Mouse (Mus musculus) ES-Bruce4 (cell line): ENCODE results near the gene Tnfsf9. TPM values are rescaled to one million over a fixed set of nuclear protein-coding genes. Genes with fewer than 3 reads are reported as not detected.

Source experiments
- H3K27ac ChIP-seq: 2 replicates; pipeline ENCODE4 v1.5.1; 2012; ENCODE audit warnings: low read length, inconsistent platforms; ENCODE audit not compliant: insufficient read depth
- H3K27me3 ChIP-seq: 2 replicates; pipeline ENCODE4 v1.6.1; 2012; ENCODE audit warnings: mild to moderate bottlenecking, low read length, inconsistent platforms; ENCODE audit not compliant: control insufficient read depth, poor library complexity, insufficient read depth, severe bottlenecking
- H3K36me3 ChIP-seq: 2 replicates; pipeline ENCODE4 v1.6.1; 2012; ENCODE audit warnings: inconsistent platforms, mild to moderate bottlenecking, low read length, moderate library complexity; ENCODE audit not compliant: control insufficient read depth, poor library complexity, insufficient read depth, severe bottlenecking
- H3K4me1 ChIP-seq: one replicate; pipeline ENCODE4 v1.8.1; 2011; ENCODE audit warnings: low read length; ENCODE audit not compliant: control insufficient read depth, insufficient read depth
- H3K4me3 ChIP-seq: 2 replicates; pipeline ENCODE4 v1.5.1; 2011; ENCODE audit warnings: low read depth, mild to moderate bottlenecking, low read length
- H3K9ac ChIP-seq: 2 replicates; pipeline ENCODE4 v1.6.1; 2012; ENCODE audit warnings: low read depth, mild to moderate bottlenecking, inconsistent platforms; ENCODE audit not compliant: poor library complexity, severe bottlenecking
- H3K9me3 ChIP-seq: replicated peaks from 2 replicates; pipeline ENCODE4 v1.6.1; 2012; ENCODE audit warnings: mild to moderate bottlenecking, low read length, inconsistent platforms; ENCODE audit not compliant: control insufficient read depth, poor library complexity, insufficient read depth, severe bottlenecking
- CTCF ChIP-seq: IDR thresholded peaks from one replicate; pipeline ENCODE4 v1.8.1; 2011; ENCODE audit warnings: low read depth, low read length
- EP300 ChIP-seq: IDR thresholded peaks from 2 replicates; pipeline ENCODE4 v1.6.1; 2011; ENCODE audit warnings: low read depth, low read length; ENCODE audit not compliant: insufficient read depth
- POLR2A ChIP-seq: IDR thresholded peaks from one replicate; pipeline ENCODE4 v1.8.1; 2011; ENCODE audit warnings: low read length; ENCODE audit not compliant: insufficient read depth
- polyA plus RNA-seq: library from polyadenylated mRNA; stranded (reverse); fragments of >200 nt; gene quantifications from 2 replicates; pipeline ENCODE4 v1.2.4, GENCODE M21; 2011; ENCODE audit warnings: low read depth; ENCODE audit not compliant: missing spikeins, insufficient read depth, insufficient read length

Gene Tnfsf9
- 8.1 and 9.1 TPM in 2 replicates for polyA plus RNA-seq

- Histone ChIP-seq H3K4me1 (no peaks in the 10 kb centered on the region), H3K4me3 (peak within 1 kb of the TSS; percentile 85), H3K27me3 (peaks cover 4% of the 10 kb centered on the region; the same call in 1 of the 2 replicates), H3K36me3 (no peaks in the 10 kb centered on the region), H3K9me3 (no peaks in the 10 kb centered on the region), H3K27ac (no peak within 1 kb of the TSS), H3K9ac (peak within 1 kb of the TSS; percentile 48)
- TF ChIP-seq EP300 = 0 out of 2 replicates have a peak, but pooled peaks have one; percentile 2
- no peak for TF ChIP-seq CTCF
- TF ChIP-seq POLR2A = peak; percentile 12
Observed at GRCm38 (mm10) chr17:57105181-57106034, at the start of gene Tnfsf9. Gene Tnfsf9, plus strand, starts transcription at chr17:57105325.

- Histone ChIP-seq H3K27ac (no peak overlapping the region), H3K36me3 (no peaks in the 10 kb centered on the region), H3K9ac (no peak overlapping the region), H3K4me1 (peaks cover 5% of the 10 kb centered on the region), H3K27me3 (no peaks in the 10 kb centered on the region), H3K4me3 (no peak overlapping the region), H3K9me3 (no peaks in the 10 kb centered on the region)
- TF ChIP-seq POLR2A = no peak
- no peak for TF ChIP-seq EP300
Observed at GRCm38 (mm10) chr17:57056246-57056645, 48.9 kb upstream of the Tnfsf9 start.

GRCm38 (mm10) chr17:57058891-57059485 is 46.1 kb upstream of the Tnfsf9 start, which contains the start of gene Crb3:
Gene Crb3, plus strand, starts transcription at chr17:57059105.
- no peaks in the 10 kb centered on the region for H3K27me3 ChIP-seq
- H3K36me3 ChIP-seq = no peaks in the 10 kb centered on the region
- H3K27ac ChIP-seq = no peak within 1 kb of the TSS
- H3K9ac ChIP-seq = peak within 1 kb of the TSS; percentile 39
- H3K9me3 ChIP-seq = no peaks in the 10 kb centered on the region
- no peak for TF ChIP-seq EP300
- TF ChIP-seq CTCF = no peak
- H3K4me1 ChIP-seq = peaks cover 7% of the 10 kb centered on the region
- peak within 1 kb of the TSS; percentile 67 for H3K4me3 ChIP-seq

GRCm38 (mm10) chr17:57059486-57059977 is 45.6 kb upstream of the Tnfsf9 start, which contains the start of gene Slc25a23:
Gene Slc25a23, minus strand, starts transcription at chr17:57059863.
- Histone ChIP-seq H3K9me3 (no peaks in the 10 kb centered on the region), H3K27ac (peak within 1 kb of the TSS; percentile 59; the same call in 1 of the 2 replicates), H3K4me1 (peaks cover 7% of the 10 kb centered on the region), H3K9ac (peak within 1 kb of the TSS; percentile 39), H3K36me3 (no peaks in the 10 kb centered on the region), H3K4me3 (peak within 1 kb of the TSS; percentile 67), H3K27me3 (no peaks in the 10 kb centered on the region)
- TF ChIP-seq CTCF (no peak), EP300 (no peak), POLR2A (no peak)

DNA sequence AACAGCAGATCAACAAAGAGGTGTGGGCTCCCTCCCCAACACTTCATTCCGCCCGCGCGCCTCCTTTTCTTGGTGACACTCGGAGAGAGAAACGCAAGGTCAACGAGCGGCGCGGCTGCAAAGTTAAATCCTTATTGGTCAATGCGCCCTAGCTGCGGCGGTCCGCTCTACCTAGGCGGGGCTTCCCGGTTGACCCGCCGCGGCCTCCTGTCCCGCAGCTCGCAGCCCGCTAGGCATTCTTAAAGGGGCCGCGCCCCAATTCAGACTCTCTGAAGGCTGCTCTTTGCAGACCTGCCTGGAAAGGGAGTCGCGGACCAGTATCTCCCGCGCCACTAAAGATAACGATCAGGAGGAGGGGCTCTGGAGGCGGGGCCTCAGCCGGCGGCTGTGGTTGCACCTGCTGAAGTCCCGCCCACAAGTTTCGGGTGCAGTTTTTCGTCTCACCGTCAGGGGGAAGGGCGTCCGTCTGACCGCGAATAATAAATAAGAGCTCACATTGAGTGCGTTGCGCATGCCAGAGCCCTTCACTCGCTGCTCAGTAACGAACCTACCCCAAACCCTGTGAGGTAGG is 44.8 kb upstream of the Tnfsf9 start:
- Histone ChIP-seq H3K36me3 (no peaks in the 10 kb centered on the region), H3K27ac (peak overlapping the region; percentile 59; the same call in 1 of the 2 replicates), H3K4me1 (peaks cover 7% of the 10 kb centered on the region), H3K27me3 (no peaks in the 10 kb centered on the region), H3K9ac (peak overlapping the region; percentile 39; the same call in 1 of the 2 replicates), H3K4me3 (peak overlapping the region; percentile 67), H3K9me3 (no peaks in the 10 kb centered on the region)
- TF ChIP-seq CTCF (peak; percentile 52), EP300 (peak; percentile 19; the same call in 1 of the 2 replicates), POLR2A (no peak)
